Mouse (Mus musculus) cerebellum, adult 11-12 months (tissue): ENCODE measurements around the gene Ssbp2.

Experiments
- DNase-seq: peaks from one replicate; pipeline ENCODE4 v3.0.0; 2022

Ssbp2 gene

GRCm38 (mm10) chr13:91459896-91460620 lies at the start of gene Ssbp2:
Gene Ssbp2, plus strand, starts transcription at chr13:91460283.
- no peak for DNase-seq

GRCm38 (mm10) chr13:91413752-91414503 lies 46.2 kb upstream of the Ssbp2 start:
- no peak for DNase-seq

GRCm38 (mm10) chr13:91415896-91416295 lies 44.2 kb upstream of the Ssbp2 start:
- DNase-seq = no peak

- no peak for DNase-seq
These were observed 43.4 kb upstream of the Ssbp2 start for GRCm38 (mm10) chr13:91416698-91417097.

GRCm38 (mm10) chr13:91421387-91421949 lies 38.6 kb upstream of the Ssbp2 start:
- no peak for DNase-seq

GRCm38 (mm10) chr13:91430867-91431266 lies 29.2 kb upstream of the Ssbp2 start:
- DNase-seq = no peak

GRCm38 (mm10) chr13:91431392-91432355 lies 28.4 kb upstream of the Ssbp2 start:
- DNase-seq = no peak

- DNase-seq = no peak
These were observed 27.1 kb upstream of the Ssbp2 start for GRCm38 (mm10) chr13:91433021-91433420.

- DNase-seq = no peak
These were observed 22.2 kb upstream of the Ssbp2 start for GRCm38 (mm10) chr13:91437931-91438330.

GRCm38 (mm10) chr13:91441476-91441875 lies 18.6 kb upstream of the Ssbp2 start:
- no peak for DNase-seq

- no peak for DNase-seq
These were observed 13.4 kb upstream of the Ssbp2 start for GRCm38 (mm10) chr13:91446728-91447127.

- no peak for DNase-seq
These were observed 11.1 kb upstream of the Ssbp2 start for GRCm38 (mm10) chr13:91448936-91449335.

GRCm38 (mm10) chr13:91451405-91452166 lies 8.5 kb upstream of the Ssbp2 start:
- DNase-seq = no peak

GRCm38 (mm10) chr13:91452269-91452668 lies 7.8 kb upstream of the Ssbp2 start:
- no peak for DNase-seq

- no peak for DNase-seq
These were observed 6.8 kb upstream of the Ssbp2 start for GRCm38 (mm10) chr13:91453236-91453635.

GRCm38 (mm10) chr13:91456041-91456440 lies 4.0 kb upstream of the Ssbp2 start:
- no peak for DNase-seq

GRCm38 (mm10) chr13:91456735-91457134 lies 3.3 kb upstream of the Ssbp2 start:
- DNase-seq = no peak

GRCm38 (mm10) chr13:91457974-91458373 lies 2.1 kb upstream of the Ssbp2 start:
- DNase-seq = no peak

GRCm38 (mm10) chr13:91459489-91459888 lies 594 bp upstream of the Ssbp2 start:
- no peak for DNase-seq

GRCm38 (mm10) chr13:91460621-91461284 lies 670 bp downstream of the Ssbp2 start:
- peak; percentile 98 for DNase-seq

- DNase-seq = no peak
These were observed 1.2 kb downstream of the Ssbp2 start for GRCm38 (mm10) chr13:91461299-91461698.
